Mouse (Mus musculus) liver, postnatal 0 days (tissue): ENCODE measurements around the gene Dync2li1.

Experiments used
- CTCF ChIP-seq: sonication (generic); IDR thresholded peaks from 2 replicates; pipeline ENCODE4 v1.5.1; 2016; ENCODE audit warnings: antibody characterized with exemption, low read depth
- EP300 ChIP-seq: IDR thresholded peaks from 2 replicates; pipeline ENCODE4 v1.6.1; 2016; ENCODE audit warnings: antibody characterized with exemption, low read depth, mild to moderate bottlenecking

DNA sequence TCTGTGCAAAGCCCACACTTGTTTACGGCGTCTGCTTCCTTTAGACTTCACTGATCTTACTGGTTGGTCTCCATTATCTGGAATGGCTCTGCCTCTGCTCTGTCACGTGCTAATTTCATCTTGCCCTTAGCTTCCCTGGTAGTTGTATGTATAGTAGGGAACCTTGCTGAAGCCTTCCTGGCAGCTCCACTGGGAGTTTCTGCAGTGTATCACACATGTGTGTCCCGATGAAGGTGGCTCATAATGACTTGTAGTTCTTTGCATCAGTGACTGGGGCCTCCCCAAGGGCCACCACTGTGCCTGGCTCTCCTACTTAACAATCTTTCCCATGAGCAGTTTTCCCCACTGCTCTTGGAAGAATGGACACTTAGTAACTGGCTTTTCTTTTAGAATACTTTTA is 17.7 kb upstream of the Dync2li1 start:
- TF ChIP-seq EP300 (no peak), CTCF (no peak)
